Mouse (Mus musculus): ENCODE measurements around the gene Ermard. TPM values are rescaled to one million over a fixed set of nuclear protein-coding genes. Genes with fewer than 3 reads are reported as not detected.

The Ermard gene
- total RNA-seq, 1 experiment: 114 TPM

DNA sequence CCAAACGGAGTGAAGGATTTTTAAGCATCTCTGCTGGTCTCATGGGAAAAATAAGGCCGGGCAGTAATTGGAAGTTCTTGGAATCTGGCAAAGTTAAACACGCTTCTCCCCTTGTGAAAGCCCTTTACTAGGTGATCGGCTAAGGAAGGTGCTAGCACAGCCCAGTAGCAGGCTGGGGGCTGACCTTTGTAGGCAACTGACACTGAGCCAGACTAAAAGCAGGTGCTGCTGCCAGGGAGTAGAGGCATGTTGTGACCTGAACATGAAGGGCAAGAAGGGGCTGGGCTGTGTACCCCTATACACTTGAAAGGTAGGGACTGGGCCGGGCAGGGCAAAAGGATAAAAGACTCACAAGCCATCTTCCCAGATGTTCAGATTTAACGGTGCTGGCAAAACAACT lies 19.3 kb downstream of the Ermard start:
- Histone ChIP-seq H3K9me3 (ENCODE audit: control insufficient read depth, insufficient read depth, low read depth, low read length) (no peaks in the 10 kb centered on the region), H3K4me1 (ENCODE audit: control insufficient read depth in 2 of 2, insufficient read depth in 2 of 2, low read length in 2 of 2, poor library complexity in 1 of 2) (peaks cover 0 to 2% of the 10 kb centered on the region in 2 experiments; a peak in 1 of 4 replicates), H3K4me3 (ENCODE audit: insufficient read depth in 1 of 2, low read depth in 1 of 2, low read length in 2 of 2, poor library complexity in 1 of 2, severe bottlenecking in 1 of 2) (no peak overlapping the region), H3K9ac (ENCODE audit: insufficient read depth, low read depth, low read length, poor library complexity, severe bottlenecking) (no peak overlapping the region), H3K36me3 (ENCODE audit: control insufficient read depth, insufficient read depth, low read length, poor library complexity, severe bottlenecking) (peaks cover 26% of the 10 kb centered on the region), H3K27ac (ENCODE audit: insufficient read depth, low read depth, low read length, poor library complexity, severe bottlenecking) (no peak overlapping the region)
- no peak for DNase-seq (ENCODE audit: low read depth, low spot score)
- TF ChIP-seq ZNF384 (IDR thresholded peaks at IDR 0.05; ENCODE audit: low read depth, low read length): no peak
- TF ChIP-seq MAFK (IDR thresholded peaks at IDR 0.05; ENCODE audit: insufficient read depth, low read depth, low read length): no peak
- no peak for TF ChIP-seq CHD2 (IDR thresholded peaks at IDR 0.05; ENCODE audit: low read depth, low read length)
- TF ChIP-seq ZC3H11A (IDR thresholded peaks at IDR 0.05; ENCODE audit: borderline replicate concordance, low read depth, low read length): no peak
- TF ChIP-seq HCFC1 (IDR thresholded peaks at IDR 0.05; ENCODE audit: borderline replicate concordance, insufficient read depth, low read length): no peak
- in situ Hi-C loops (cut with MboI; ENCODE audit: low sequenced_read_pairs in 2 of 2, unreplicated experiment in 2 of 2): loop anchor here in 1 of 2 experiments (25.0 kb wide), 1 partner anchor 402 kb away; no protein-coding TSS in a partner anchor

DNA sequence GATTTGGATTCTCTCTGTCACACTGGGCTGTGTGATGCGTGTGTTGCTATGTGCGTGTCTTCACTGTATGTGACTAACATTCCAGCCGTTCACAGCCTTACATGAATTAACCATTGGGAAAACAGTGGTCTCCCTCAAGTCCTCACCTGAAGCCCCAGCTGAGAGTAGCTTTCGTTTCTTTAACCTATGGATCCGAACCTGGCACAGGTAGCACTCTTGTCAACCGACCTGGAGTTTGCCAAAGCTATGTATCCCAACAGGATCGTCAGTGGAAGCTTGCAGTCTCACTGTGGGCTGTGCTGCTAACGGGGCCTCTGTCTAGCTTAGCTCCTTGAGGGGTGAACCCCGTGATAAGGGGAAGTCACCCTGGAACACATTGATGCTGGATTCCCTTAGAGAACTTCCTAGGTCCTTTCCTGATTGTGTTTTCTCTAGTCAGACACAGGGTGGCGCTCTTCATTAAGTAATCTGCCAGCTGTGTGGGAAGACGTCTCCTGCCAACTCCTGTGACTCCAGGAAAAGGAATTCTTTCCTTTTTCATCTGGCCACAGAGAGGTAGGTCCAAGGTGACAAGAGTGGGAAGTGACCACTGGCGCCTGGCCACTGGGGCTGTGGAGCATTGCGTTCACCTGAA lies 24.5 kb downstream of the Ermard start:
- Histone ChIP-seq H3K27ac (ENCODE audit: insufficient read depth, low read depth, low read length, poor library complexity, severe bottlenecking) (no peak overlapping the region), H3K4me1 (ENCODE audit: control insufficient read depth in 2 of 2, insufficient read depth in 2 of 2, low read length in 2 of 2, poor library complexity in 1 of 2) (peaks cover 0 to 5% of the 10 kb centered on the region in 2 experiments; a peak in 1 of 4 replicates), H3K9me3 (ENCODE audit: control insufficient read depth, insufficient read depth, low read depth, low read length) (no peaks in the 10 kb centered on the region), H3K9ac (ENCODE audit: insufficient read depth, low read depth, low read length, poor library complexity, severe bottlenecking) (no peak overlapping the region), H3K36me3 (ENCODE audit: control insufficient read depth, insufficient read depth, low read length, poor library complexity, severe bottlenecking) (peaks cover 2% of the 10 kb centered on the region; the same call in 1 of the 2 replicates), H3K4me3 (ENCODE audit: insufficient read depth in 1 of 2, low read depth in 1 of 2, low read length in 2 of 2, poor library complexity in 1 of 2, severe bottlenecking in 1 of 2) (no peak overlapping the region)
- in situ Hi-C loops (cut with MboI; ENCODE audit: low sequenced_read_pairs in 2 of 2, unreplicated experiment in 2 of 2): loop anchor here in 1 of 2 experiments (25.0 kb wide), 1 partner anchor 397 kb away; no protein-coding TSS in a partner anchor
- no peak for TF ChIP-seq CHD2 (IDR thresholded peaks at IDR 0.05; ENCODE audit: low read depth, low read length)
- peak; percentile 99 for TF ChIP-seq ZC3H11A (IDR thresholded peaks at IDR 0.05; ENCODE audit: borderline replicate concordance, low read depth, low read length)
- peak; percentile 63 for DNase-seq (ENCODE audit: low read depth, low spot score)

DNA sequence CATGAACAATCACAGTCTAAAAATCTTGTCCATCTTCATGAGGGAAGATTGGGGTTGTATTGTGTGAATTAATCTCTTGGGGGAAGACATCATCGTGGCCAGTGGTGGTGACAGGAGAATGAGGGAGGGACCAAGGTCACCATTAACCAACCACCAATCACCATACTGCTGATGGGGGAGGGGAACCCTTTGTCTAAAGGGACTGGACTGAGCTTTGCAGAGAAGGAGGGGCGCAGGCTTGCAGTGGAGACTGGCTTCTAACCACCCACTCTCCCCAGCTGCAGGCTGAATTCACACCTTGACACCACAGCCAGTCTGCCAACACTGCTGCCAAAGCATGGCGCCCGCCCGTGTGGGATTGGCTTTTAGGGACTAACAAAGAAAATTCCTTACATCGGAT lies 25.1 kb downstream of the Ermard start:
- Histone ChIP-seq H3K4me1 (ENCODE audit: control insufficient read depth in 2 of 2, insufficient read depth in 2 of 2, low read length in 2 of 2, poor library complexity in 1 of 2) (peaks cover 0 to 5% of the 10 kb centered on the region in 2 experiments; a peak in 1 of 4 replicates), H3K27ac (ENCODE audit: insufficient read depth, low read depth, low read length, poor library complexity, severe bottlenecking) (no peak overlapping the region), H3K36me3 (ENCODE audit: control insufficient read depth, insufficient read depth, low read length, poor library complexity, severe bottlenecking) (0 out of 2 replicates have a peak, but pooled peaks cover 2% of the 10 kb centered on the region), H3K4me3 (ENCODE audit: insufficient read depth in 1 of 2, low read depth in 1 of 2, low read length in 2 of 2, poor library complexity in 1 of 2, severe bottlenecking in 1 of 2) (no peak overlapping the region), H3K9ac (ENCODE audit: insufficient read depth, low read depth, low read length, poor library complexity, severe bottlenecking) (no peak overlapping the region), H3K9me3 (ENCODE audit: control insufficient read depth, insufficient read depth, low read depth, low read length) (no peaks in the 10 kb centered on the region)
- in situ Hi-C loops (cut with MboI; ENCODE audit: low sequenced_read_pairs in 2 of 2, unreplicated experiment in 2 of 2): loop anchor here in 1 of 2 experiments (25.0 kb wide), 1 partner anchor 396 kb away; no protein-coding TSS in a partner anchor
- DNase-seq (ENCODE audit: low read depth, low spot score): no peak
- TF ChIP-seq ZNF384 (IDR thresholded peaks at IDR 0.05; ENCODE audit: low read depth, low read length) (no peak), CHD2 (IDR thresholded peaks at IDR 0.05; ENCODE audit: low read depth, low read length) (no peak), MAFK (IDR thresholded peaks at IDR 0.05; ENCODE audit: insufficient read depth, low read depth, low read length) (no peak), ZC3H11A (IDR thresholded peaks at IDR 0.05; ENCODE audit: borderline replicate concordance, low read depth, low read length) (no peak), HCFC1 (IDR thresholded peaks at IDR 0.05; ENCODE audit: borderline replicate concordance, insufficient read depth, low read length) (no peak)

DNA sequence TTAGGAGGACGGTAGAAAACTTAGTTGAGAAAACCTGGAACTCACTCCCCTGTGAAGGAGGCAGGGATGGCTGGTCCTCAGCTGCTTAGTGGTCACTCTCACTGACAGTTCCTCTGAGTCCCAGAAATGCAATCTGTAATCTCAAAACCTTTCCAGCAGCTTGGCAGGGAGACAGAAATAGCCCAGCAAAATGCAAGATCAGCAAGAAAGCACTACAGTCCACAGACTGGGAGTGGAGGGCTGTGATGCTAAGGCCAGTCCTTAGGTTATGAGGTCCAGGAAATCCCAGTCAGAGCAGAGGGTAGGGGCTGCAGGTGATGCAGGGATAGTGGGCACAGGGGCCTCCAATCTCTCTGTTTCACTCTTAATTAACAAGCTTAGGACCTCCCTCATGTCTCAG lies 25.9 kb downstream of the Ermard start:
- H3K27ac ChIP-seq (ENCODE audit: insufficient read depth, low read depth, low read length, poor library complexity, severe bottlenecking): no peak overlapping the region
- H3K9ac ChIP-seq (ENCODE audit: insufficient read depth, low read depth, low read length, poor library complexity, severe bottlenecking): no peak overlapping the region
- 0 out of 2 replicates have a peak, but pooled peaks cover 2% of the 10 kb centered on the region for H3K36me3 ChIP-seq (ENCODE audit: control insufficient read depth, insufficient read depth, low read length, poor library complexity, severe bottlenecking)
- in situ Hi-C loops (cut with MboI; ENCODE audit: low sequenced_read_pairs in 2 of 2, unreplicated experiment in 2 of 2): loop anchor here in 1 of 2 experiments (25.0 kb wide), 1 partner anchor 395 kb away; no protein-coding TSS in a partner anchor
- H3K4me3 ChIP-seq (ENCODE audit: insufficient read depth in 1 of 2, low read depth in 1 of 2, low read length in 2 of 2, poor library complexity in 1 of 2, severe bottlenecking in 1 of 2): no peak overlapping the region
- no peak for DNase-seq (ENCODE audit: low read depth, low spot score)
- no peaks in the 10 kb centered on the region for H3K9me3 ChIP-seq (ENCODE audit: control insufficient read depth, insufficient read depth, low read depth, low read length)
- peaks cover 0 to 5% of the 10 kb centered on the region in 2 experiments; a peak in 1 of 4 replicates for H3K4me1 ChIP-seq (ENCODE audit: control insufficient read depth in 2 of 2, insufficient read depth in 2 of 2, low read length in 2 of 2, poor library complexity in 1 of 2)
- no peak for TF ChIP-seq HCFC1 (IDR thresholded peaks at IDR 0.05; ENCODE audit: borderline replicate concordance, insufficient read depth, low read length)
- TF ChIP-seq ZNF384 (IDR thresholded peaks at IDR 0.05; ENCODE audit: low read depth, low read length): no peak
- no peak for TF ChIP-seq CHD2 (IDR thresholded peaks at IDR 0.05; ENCODE audit: low read depth, low read length)
- TF ChIP-seq MAFK (IDR thresholded peaks at IDR 0.05; ENCODE audit: insufficient read depth, low read depth, low read length): peak; percentile 43; the same call in 1 of the 2 replicates
